Mouse (Mus musculus): Measurements from ENCODE around the gene Rtn4rl2. TPM values are rescaled to one million over a fixed set of nuclear protein-coding genes. Genes with fewer than 3 reads are reported as not detected.

Gene Rtn4rl2
- 0.67 and 1.2 TPM in 2 replicates for polyA plus RNA-seq (2016; fragmentation: Nextera tagmentation; extraction: Ambion mirVana)

- H3K36me3 ChIP-seq = no peaks in the 10 kb centered on the region
- no peaks in the 10 kb centered on the region for H3K9me3 ChIP-seq (replicated peaks)
- H3K27me3 ChIP-seq (replicated peaks) = peaks cover 94% of the 10 kb centered on the region
- peak within 1 kb of the TSS; percentile 92 for H3K4me2 ChIP-seq
- H3K9ac ChIP-seq = peak within 1 kb of the TSS; percentile 53
- no peak within 1 kb of the TSS for H3K27ac ChIP-seq (ENCODE audit: poor library complexity, severe bottlenecking)
- no peak for ATAC-seq (ENCODE audit: insufficient number of reproducible peaks, low FRiP score)
- peak within 1 kb of the TSS; percentile 53 for H3K4me3 ChIP-seq
- H3K4me1 ChIP-seq (replicated peaks) = peaks cover 46% of the 10 kb centered on the region
- WGBS = 1% methylated on average over 33 of the region's 35 CpGs
Measured at GRCm38 (mm10) chr2:84886234-84886731, at the start of gene Rtn4rl2. Gene Rtn4rl2 (minus strand): TSS chr2:84886710.

GRCm38 (mm10) chr2:84935065-84935464 is 48.6 kb upstream of the Rtn4rl2 start:
- H3K27ac ChIP-seq (ENCODE audit: poor library complexity, severe bottlenecking) = no peak overlapping the region
- peaks cover 16% of the 10 kb centered on the region for H3K4me1 ChIP-seq (replicated peaks)
- no peak overlapping the region for H3K9ac ChIP-seq
- no peaks in the 10 kb centered on the region for H3K9me3 ChIP-seq (replicated peaks)
- no peaks in the 10 kb centered on the region for H3K27me3 ChIP-seq (replicated peaks)
- H3K4me3 ChIP-seq = no peak overlapping the region
- no peak overlapping the region for H3K4me2 ChIP-seq
- no peaks in the 10 kb centered on the region for H3K36me3 ChIP-seq
- ATAC-seq (ENCODE audit: insufficient number of reproducible peaks, low FRiP score) = no peak
- 83% methylated on average over 5 of the region's 5 CpGs for WGBS

- WGBS = 66% methylated on average over 4 of the region's 4 CpGs
- Histone ChIP-seq H3K4me1 (replicated peaks) (peaks cover 16% of the 10 kb centered on the region), H3K27me3 (replicated peaks) (no peaks in the 10 kb centered on the region), H3K36me3 (no peaks in the 10 kb centered on the region), H3K27ac (ENCODE audit: poor library complexity, severe bottlenecking) (peak overlapping the region; percentile 42; the same call in 1 of the 2 replicates), H3K4me3 (no peak overlapping the region), H3K9me3 (replicated peaks) (no peaks in the 10 kb centered on the region), H3K4me2 (no peak overlapping the region), H3K9ac (no peak overlapping the region)
- ATAC-seq (ENCODE audit: insufficient number of reproducible peaks, low FRiP score) = no peak
Measured at GRCm38 (mm10) chr2:84934649-84935007, 48.1 kb upstream of the Rtn4rl2 start.

GRCm38 (mm10) chr2:84933992-84934648 is 47.6 kb upstream of the Rtn4rl2 start:
- Histone ChIP-seq H3K4me3 (no peak overlapping the region), H3K4me1 (replicated peaks) (peaks cover 16% of the 10 kb centered on the region), H3K27me3 (replicated peaks) (no peaks in the 10 kb centered on the region), H3K27ac (ENCODE audit: poor library complexity, severe bottlenecking) (peak overlapping the region; percentile 42), H3K4me2 (no peak overlapping the region), H3K9me3 (replicated peaks) (no peaks in the 10 kb centered on the region), H3K9ac (no peak overlapping the region), H3K36me3 (no peaks in the 10 kb centered on the region)
- WGBS = 48% methylated on average over 8 of the region's 8 CpGs
- ATAC-seq (ENCODE audit: insufficient number of reproducible peaks, low FRiP score) = no peak

GRCm38 (mm10) chr2:84930186-84930585 is 43.7 kb upstream of the Rtn4rl2 start:
- Histone ChIP-seq H3K4me1 (replicated peaks) (no peaks in the 10 kb centered on the region), H3K4me2 (no peak overlapping the region), H3K36me3 (no peaks in the 10 kb centered on the region), H3K27me3 (replicated peaks) (no peaks in the 10 kb centered on the region), H3K27ac (ENCODE audit: poor library complexity, severe bottlenecking) (no peak overlapping the region), H3K9ac (no peak overlapping the region), H3K4me3 (no peak overlapping the region), H3K9me3 (replicated peaks) (no peaks in the 10 kb centered on the region)
- WGBS = 90% methylated on average over 7 of the region's 7 CpGs
- ATAC-seq (ENCODE audit: insufficient number of reproducible peaks, low FRiP score) = no peak

- H3K9me3 ChIP-seq (replicated peaks) = 0 out of 2 replicates have a peak, but pooled peaks cover 2% of the 10 kb centered on the region
- peaks cover 19% of the 10 kb centered on the region for H3K4me1 ChIP-seq (replicated peaks)
- no peak overlapping the region for H3K4me2 ChIP-seq
- WGBS = 82% methylated on average over 10 of the region's 10 CpGs
- no peak overlapping the region for H3K4me3 ChIP-seq
- no peak for ATAC-seq (ENCODE audit: insufficient number of reproducible peaks, low FRiP score)
- no peak overlapping the region for H3K9ac ChIP-seq
- H3K27me3 ChIP-seq (replicated peaks) = no peaks in the 10 kb centered on the region
- H3K27ac ChIP-seq (ENCODE audit: poor library complexity, severe bottlenecking) = no peak overlapping the region
- no peaks in the 10 kb centered on the region for H3K36me3 ChIP-seq
Measured at GRCm38 (mm10) chr2:84919601-84920108, 33.1 kb upstream of the Rtn4rl2 start.

GRCm38 (mm10) chr2:84918188-84918587 is 31.7 kb upstream of the Rtn4rl2 start:
- Histone ChIP-seq H3K27ac (ENCODE audit: poor library complexity, severe bottlenecking) (no peak overlapping the region), H3K27me3 (replicated peaks) (no peaks in the 10 kb centered on the region), H3K9me3 (replicated peaks) (0 out of 2 replicates have a peak, but pooled peaks cover 2% of the 10 kb centered on the region), H3K4me1 (replicated peaks) (peaks cover 34% of the 10 kb centered on the region), H3K4me2 (no peak overlapping the region), H3K4me3 (no peak overlapping the region), H3K36me3 (no peaks in the 10 kb centered on the region), H3K9ac (no peak overlapping the region)
- no peak for ATAC-seq (ENCODE audit: insufficient number of reproducible peaks, low FRiP score)
- WGBS = 48% methylated on average over 3 of the region's 3 CpGs

- ATAC-seq (ENCODE audit: insufficient number of reproducible peaks, low FRiP score) = peak; percentile 58
- 53% methylated on average over 8 of the region's 8 CpGs for WGBS
Measured at GRCm38 (mm10) chr2:84916548-84917320, 30.2 kb upstream of the Rtn4rl2 start.

GRCm38 (mm10) chr2:84915330-84915729 is 28.8 kb upstream of the Rtn4rl2 start:
- Histone ChIP-seq H3K4me3 (no peak overlapping the region), H3K9ac (no peak overlapping the region), H3K27ac (ENCODE audit: poor library complexity, severe bottlenecking) (peak overlapping the region; percentile 63), H3K4me2 (no peak overlapping the region), H3K9me3 (replicated peaks) (no peaks in the 10 kb centered on the region), H3K36me3 (no peaks in the 10 kb centered on the region), H3K4me1 (replicated peaks) (peaks cover 31% of the 10 kb centered on the region), H3K27me3 (replicated peaks) (no peaks in the 10 kb centered on the region)
- no peak for ATAC-seq (ENCODE audit: insufficient number of reproducible peaks, low FRiP score)
- 61% methylated on average over 3 of the region's 3 CpGs for WGBS

More at GRCm38 (mm10) chr2:84916548-84917320, 30.2 kb upstream of the Rtn4rl2 start:
- Histone ChIP-seq H3K27ac (ENCODE audit: poor library complexity, severe bottlenecking) (peak overlapping the region; percentile 63), H3K9ac (no peak overlapping the region), H3K4me2 (no peak overlapping the region), H3K36me3 (no peaks in the 10 kb centered on the region), H3K4me1 (replicated peaks) (peaks cover 35% of the 10 kb centered on the region), H3K4me3 (no peak overlapping the region), H3K9me3 (replicated peaks) (no peaks in the 10 kb centered on the region), H3K27me3 (replicated peaks) (no peaks in the 10 kb centered on the region)

- H3K4me3 ChIP-seq = no peak overlapping the region
- WGBS = 45% methylated on average over 5 of the region's 5 CpGs
- ATAC-seq (ENCODE audit: insufficient number of reproducible peaks, low FRiP score) = no peak; the same call in 1 of the 2 replicates
- H3K4me1 ChIP-seq (replicated peaks) = peaks cover 31% of the 10 kb centered on the region
- H3K27ac ChIP-seq (ENCODE audit: poor library complexity, severe bottlenecking) = peak overlapping the region; percentile 62
- H3K27me3 ChIP-seq (replicated peaks) = no peaks in the 10 kb centered on the region
- no peaks in the 10 kb centered on the region for H3K9me3 ChIP-seq (replicated peaks)
- H3K36me3 ChIP-seq = no peaks in the 10 kb centered on the region
- no peak overlapping the region for H3K9ac ChIP-seq
- no peak overlapping the region for H3K4me2 ChIP-seq
Measured at GRCm38 (mm10) chr2:84913881-84914280, 27.4 kb upstream of the Rtn4rl2 start.

GRCm38 (mm10) chr2:84912722-84913121 is 26.2 kb upstream of the Rtn4rl2 start:
- Histone ChIP-seq H3K36me3 (no peaks in the 10 kb centered on the region), H3K9ac (no peak overlapping the region), H3K27me3 (replicated peaks) (no peaks in the 10 kb centered on the region), H3K4me2 (no peak overlapping the region), H3K27ac (ENCODE audit: poor library complexity, severe bottlenecking) (no peak overlapping the region), H3K9me3 (replicated peaks) (no peaks in the 10 kb centered on the region), H3K4me3 (no peak overlapping the region), H3K4me1 (replicated peaks) (peaks cover 27% of the 10 kb centered on the region)
- no peak for ATAC-seq (ENCODE audit: insufficient number of reproducible peaks, low FRiP score)
- WGBS = 57% methylated on average over 3 of the region's 3 CpGs
